Mouse (Mus musculus): ENCODE data around the gene Acox2.
A peak's percentile ranks its signal among the peaks of the same experiment; 100 is the strongest.
"Not testable (repeated sequence)": the region's sequence is repeated elsewhere in the genome, so short reads cannot be mapped to it uniquely, and the experiment has no call there.

Gene Acox2

GRCm38 (mm10) chr14:8259166-8259565 is at the start of gene Acox2:
TSS of gene Acox2 (minus strand) at chr14:8259353.
- no peak for DNase-seq (ENCODE audit: extremely low read depth, insufficient read length, low spot score)

GRCm38 (mm10) chr14:8308650-8309049 is 49.5 kb upstream of the Acox2 start:
- DNase-seq (ENCODE audit: extremely low read depth, insufficient read length, low spot score) = no peak

- no peak for DNase-seq (ENCODE audit: extremely low read depth, insufficient read length, low spot score)
Measured at GRCm38 (mm10) chr14:8306884-8307283, 47.7 kb upstream of the Acox2 start.

- DNase-seq (ENCODE audit: extremely low read depth, insufficient read length, low spot score) = no peak
Measured at GRCm38 (mm10) chr14:8305014-8305413, 45.9 kb upstream of the Acox2 start.

DNA sequence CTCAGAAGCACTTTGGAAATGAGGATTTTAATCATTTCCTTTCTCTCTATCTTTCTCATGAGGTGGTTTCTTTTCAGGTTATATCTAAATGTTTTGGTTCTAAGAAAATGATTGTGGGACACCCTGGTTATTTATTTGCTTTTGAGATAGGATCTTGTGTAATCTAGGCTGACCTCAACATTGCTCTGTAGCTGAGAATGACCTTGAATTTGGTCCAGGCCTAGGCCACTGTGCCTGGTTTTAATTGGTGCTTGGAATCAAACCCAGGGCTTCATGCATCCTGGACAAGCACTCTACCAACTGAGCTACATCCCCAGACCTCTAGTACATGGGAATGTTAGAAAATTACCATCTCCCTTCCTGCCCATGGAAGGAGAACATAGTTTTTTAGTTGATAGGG is 44.9 kb upstream of the Acox2 start:
- no peak for DNase-seq (ENCODE audit: extremely low read depth, insufficient read length, low spot score)

DNA sequence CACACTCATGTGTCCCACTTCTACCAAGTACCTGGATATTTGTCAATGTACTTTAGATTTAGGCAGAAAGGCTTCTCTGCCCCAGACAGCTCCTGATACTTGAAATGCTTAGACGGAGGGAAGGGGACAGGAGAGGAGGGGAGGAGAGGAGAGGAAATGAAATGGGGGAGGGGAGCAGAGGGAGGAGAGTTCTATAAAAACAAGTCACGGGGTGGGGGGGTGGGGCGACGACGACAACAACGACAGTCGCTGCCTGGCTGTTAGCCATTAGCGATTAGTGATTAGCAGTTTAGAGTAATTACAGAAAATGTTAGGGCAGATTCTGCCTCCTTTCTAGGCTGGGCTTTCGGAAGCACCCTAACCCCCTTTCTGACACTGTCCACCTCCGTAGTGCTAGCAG is 43.5 kb upstream of the Acox2 start:
- DNase-seq (ENCODE audit: extremely low read depth, insufficient read length, low spot score) = no peak

GRCm38 (mm10) chr14:8300281-8300680 is 41.1 kb upstream of the Acox2 start:
- no peak for DNase-seq (ENCODE audit: extremely low read depth, insufficient read length, low spot score)

DNA sequence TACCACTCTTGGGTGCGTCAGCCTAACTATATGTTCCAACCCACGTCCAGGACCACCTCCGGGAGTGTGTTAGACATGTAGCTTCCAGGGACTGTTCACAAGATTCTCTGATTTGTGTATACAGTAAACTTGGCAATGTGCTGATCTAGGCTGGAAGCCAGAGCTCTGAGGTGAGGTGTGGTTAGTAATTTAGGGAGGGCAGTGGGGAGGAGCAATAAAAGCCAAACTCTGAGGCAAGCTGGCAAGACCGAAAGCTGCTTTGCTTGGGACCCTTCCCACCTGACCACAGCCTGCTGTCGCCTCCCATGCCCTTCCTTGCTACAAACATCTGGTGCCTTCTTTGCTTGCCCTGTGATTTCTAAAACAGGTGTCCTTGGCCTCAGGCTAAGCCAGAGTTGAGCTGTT is 38.7 kb upstream of the Acox2 start:
- DNase-seq (ENCODE audit: extremely low read depth, insufficient read length, low spot score) = peak; percentile 72

GRCm38 (mm10) chr14:8294257-8294656 is 35.1 kb upstream of the Acox2 start:
- peak; percentile 67 for DNase-seq (ENCODE audit: extremely low read depth, insufficient read length, low spot score)

GRCm38 (mm10) chr14:8286595-8286994 is 27.4 kb upstream of the Acox2 start:
- DNase-seq (ENCODE audit: extremely low read depth, insufficient read length, low spot score) = not testable (repeated sequence)

GRCm38 (mm10) chr14:8283784-8284183 is 24.6 kb upstream of the Acox2 start:
- no peak for DNase-seq (ENCODE audit: extremely low read depth, insufficient read length, low spot score)

- not testable (repeated sequence) for DNase-seq (ENCODE audit: extremely low read depth, insufficient read length, low spot score)
Measured at GRCm38 (mm10) chr14:8271281-8271680, 12.1 kb upstream of the Acox2 start.

- DNase-seq (ENCODE audit: extremely low read depth, insufficient read length, low spot score) = no peak
Measured at GRCm38 (mm10) chr14:8264378-8264777, 5.2 kb upstream of the Acox2 start.

GRCm38 (mm10) chr14:8262242-8262641 is 3.1 kb upstream of the Acox2 start:
- DNase-seq (ENCODE audit: extremely low read depth, insufficient read length, low spot score) = no peak

- no peak for DNase-seq (ENCODE audit: extremely low read depth, insufficient read length, low spot score)
Measured at GRCm38 (mm10) chr14:8260214-8260613, 1.1 kb upstream of the Acox2 start.

GRCm38 (mm10) chr14:8258752-8259151 is 401 bp downstream of the Acox2 start:
- DNase-seq (ENCODE audit: extremely low read depth, insufficient read length, low spot score) = peak; percentile 75

GRCm38 (mm10) chr14:8258335-8258627 is 872 bp downstream of the Acox2 start:
- peak; percentile 68 for DNase-seq (ENCODE audit: extremely low read depth, insufficient read length, low spot score)

- DNase-seq (ENCODE audit: extremely low read depth, insufficient read length, low spot score) = no peak
Measured at GRCm38 (mm10) chr14:8257521-8258334, 1.4 kb downstream of the Acox2 start.

GRCm38 (mm10) chr14:8256881-8257280 is 2.3 kb downstream of the Acox2 start:
- no peak for DNase-seq (ENCODE audit: extremely low read depth, insufficient read length, low spot score)

DNA sequence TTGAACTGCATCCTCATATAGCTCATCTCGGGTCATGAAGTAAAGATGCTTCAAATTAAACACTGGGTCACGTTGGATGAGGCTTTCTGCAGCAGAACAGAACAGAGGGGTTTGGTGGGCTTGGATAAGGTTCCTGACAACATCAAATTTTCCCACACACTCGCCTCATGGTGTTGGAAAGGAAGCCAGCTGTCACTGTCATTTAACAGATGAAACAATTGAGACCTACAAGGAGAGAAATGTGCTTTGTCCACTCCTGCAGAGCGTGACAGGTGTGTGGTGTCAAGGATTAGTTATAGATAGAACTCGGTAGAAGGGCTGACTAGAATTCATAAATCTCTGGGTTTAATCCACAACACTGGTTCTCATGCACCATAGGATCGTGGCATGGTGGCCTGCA is 3.1 kb downstream of the Acox2 start:
- no peak for DNase-seq (ENCODE audit: extremely low read depth, insufficient read length, low spot score)

GRCm38 (mm10) chr14:8255076-8255729 is 4.0 kb downstream of the Acox2 start:
- DNase-seq (ENCODE audit: extremely low read depth, insufficient read length, low spot score) = no peak

GRCm38 (mm10) chr14:8251330-8251885 is 7.7 kb downstream of the Acox2 start:
- DNase-seq (ENCODE audit: extremely low read depth, insufficient read length, low spot score) = no peak

All from 3134 (cell line).